9 mouse cellular contexts compared by ENCODE assay signal in the genomic region with DNA sequence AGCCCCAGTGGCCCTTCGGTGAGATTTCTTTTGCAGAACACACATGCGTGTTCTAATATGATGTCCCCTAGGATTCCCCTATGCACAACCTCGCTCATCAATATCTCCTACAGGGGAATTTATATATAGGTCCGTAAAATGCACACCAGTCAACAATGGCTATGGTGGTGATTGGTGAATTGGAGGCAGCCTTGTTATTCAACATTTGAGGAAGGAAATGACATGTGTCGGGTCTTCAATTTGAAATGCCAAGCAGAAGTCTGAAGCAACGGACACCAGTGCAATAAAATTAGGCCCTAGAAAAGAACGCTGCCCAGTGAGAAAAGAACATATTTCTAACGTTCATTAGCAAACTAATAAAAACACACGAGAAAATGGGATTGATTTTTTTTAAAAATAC. TPM values are rescaled to one million over a fixed set of nuclear protein-coding genes. Genes with fewer than 3 reads are reported as not detected.
A peak's percentile ranks its signal among the peaks of the same experiment; 100 is the strongest.
DNase-seq lines count a peak whose midpoint lies in the region; ATAC-seq lines count a peak whose summit lies in the region.
"Had no signal": no experiment of that assay in that cellular context is flagged by ENCODE, and none has a peak within 500 bp of the region (broad histone marks: within the 10 kb centered on the region; RNA-seq: fewer than 3 reads in every experiment).

No protein-coding gene starts in this region.

- peak overlapping the region; percentile 50 for H3K4me3 ChIP-seq in heart, embryonic 13.5 days
- H3K4me3 ChIP-seq in embryonic facial prominence, embryonic 13.5 days = no peak overlapping the region
- no peak overlapping the region; the same call in 1 of the 2 replicates for H3K4me3 ChIP-seq in intestine, embryonic 15.5 days (replicated peaks)
- peak overlapping the region; percentile 37 for H3K4me3 ChIP-seq in midbrain, embryonic 14.5 days (replicated peaks; ENCODE audit: low read depth, low read length)

- no peak for DNase-seq in heart, adult 8-10 months (ENCODE audit: low spot score)
- no peak for DNase-seq in midbrain, embryonic 14.5 days
- no peak for DNase-seq in cerebellum, postnatal 36 days
- DNase-seq in embryo, embryonic 10.5 days (ENCODE audit: low spot score) = no peak
- DNase-seq in cerebellum, postnatal 14 days = no peak
- DNase-seq: adrenal gland, adult 8-10 months had no signal

- ATAC-seq in heart, embryonic 13.5 days (ENCODE audit: extremely low read depth, insufficient number of reproducible peaks, low FRiP score, low TSS enrichment) = no peak
- no peak for ATAC-seq in embryonic facial prominence, embryonic 13.5 days (ENCODE audit: insufficient number of reproducible peaks, insufficient read depth, low FRiP score, low TSS enrichment, low read depth)
- no peak for ATAC-seq in intestine, embryonic 15.5 days
- no peak for ATAC-seq in midbrain, embryonic 14.5 days (ENCODE audit: low FRiP score, low TSS enrichment)

- no peaks in the 10 kb centered on the region for H3K36me3 ChIP-seq in heart, embryonic 13.5 days
- no peaks in the 10 kb centered on the region for H3K36me3 ChIP-seq in embryonic facial prominence, embryonic 13.5 days
- H3K36me3 ChIP-seq in intestine, embryonic 15.5 days = no peaks in the 10 kb centered on the region
- H3K36me3 ChIP-seq in midbrain, embryonic 14.5 days (ENCODE audit: control insufficient read depth, insufficient read depth, low read length) = no peaks in the 10 kb centered on the region

- H3K9me3 ChIP-seq in heart, embryonic 13.5 days = no peaks in the 10 kb centered on the region
- no peaks in the 10 kb centered on the region for H3K9me3 ChIP-seq in embryonic facial prominence, embryonic 13.5 days
- no peaks in the 10 kb centered on the region for H3K9me3 ChIP-seq in intestine, embryonic 15.5 days
- no peaks in the 10 kb centered on the region for H3K9me3 ChIP-seq in midbrain, embryonic 14.5 days (ENCODE audit: control insufficient read depth, low read length)

- H3K27me3 ChIP-seq in heart, embryonic 13.5 days (replicated peaks) = peaks cover 38% of the 10 kb centered on the region
- peaks cover 25% of the 10 kb centered on the region for H3K27me3 ChIP-seq in embryonic facial prominence, embryonic 13.5 days
- H3K27me3 ChIP-seq in intestine, embryonic 15.5 days (replicated peaks) = peaks cover 6% of the 10 kb centered on the region; the same call in 1 of the 2 replicates
- no peaks in the 10 kb centered on the region for H3K27me3 ChIP-seq in midbrain, embryonic 14.5 days (ENCODE audit: control insufficient read depth, insufficient read depth, low read length)

- no peak overlapping the region for H3K9ac ChIP-seq in heart, embryonic 13.5 days
- no peak overlapping the region for H3K9ac ChIP-seq in embryonic facial prominence, embryonic 13.5 days
- H3K9ac ChIP-seq in intestine, embryonic 15.5 days = no peak overlapping the region
- H3K9ac ChIP-seq in midbrain, embryonic 14.5 days (replicated peaks; ENCODE audit: low read length) = peak overlapping the region; percentile 45; the same call in 1 of the 2 replicates

- peak overlapping the region; percentile 76 for H3K4me2 ChIP-seq in heart, embryonic 13.5 days
- peak overlapping the region; percentile 79 for H3K4me2 ChIP-seq in embryonic facial prominence, embryonic 13.5 days
- peak overlapping the region; percentile 79 for H3K4me2 ChIP-seq in intestine, embryonic 15.5 days (replicated peaks)
- peak overlapping the region; percentile 78 for H3K4me2 ChIP-seq in midbrain, embryonic 14.5 days (ENCODE audit: low read length)

- H3K4me1 ChIP-seq in heart, embryonic 13.5 days = peaks cover 11% of the 10 kb centered on the region
- H3K4me1 ChIP-seq in embryonic facial prominence, embryonic 13.5 days = peaks cover 10% of the 10 kb centered on the region
- peaks cover 7% of the 10 kb centered on the region; the same call in 1 of the 2 replicates for H3K4me1 ChIP-seq in intestine, embryonic 15.5 days (replicated peaks)
- H3K4me1 ChIP-seq in midbrain, embryonic 14.5 days (ENCODE audit: control insufficient read depth, insufficient read depth, low read length) = peaks cover 9% of the 10 kb centered on the region

- H3K27ac ChIP-seq in heart, embryonic 13.5 days (replicated peaks) = no peak overlapping the region
- no peak overlapping the region for H3K27ac ChIP-seq in embryonic facial prominence, embryonic 13.5 days
- H3K27ac ChIP-seq in intestine, embryonic 15.5 days = no peak overlapping the region
- peak overlapping the region; percentile 74 for H3K27ac ChIP-seq in midbrain, embryonic 14.5 days (replicated peaks; ENCODE audit: low read depth, low read length)

- WGBS in heart, embryonic 13.5 days = 64% methylated on average over 9 of the region's 9 CpGs
- 65% methylated on average over 9 of the region's 9 CpGs for WGBS in embryonic facial prominence, embryonic 13.5 days
- 67% methylated on average over 9 of the region's 9 CpGs for WGBS in intestine, embryonic 15.5 days
- WGBS in midbrain, embryonic 14.5 days = 63% methylated on average over 9 of the region's 9 CpGs

RNA-seq across cellular contexts. Expression of gene Cfap58, which starts 0.5 kb away (rescaled TPM):
- polyA plus RNA-seq in heart, embryonic 13.5 days (2015; fragmentation: Nextera tagmentation; extraction: Ambion mirVana) = 0.08 and 0.11 TPM in 2 replicates
- total RNA-seq in heart, adult 8-10 months (2022) = 1 to 10 TPM; 1.2 to 2.9 (median 1.9) TPM
- 0.17 and 0.39 TPM in 2 replicates for polyA plus RNA-seq in embryonic facial prominence, embryonic 13.5 days (2015; fragmentation: Nextera tagmentation; extraction: Ambion mirVana)
- polyA plus RNA-seq in intestine, embryonic 15.5 days (2015; fragmentation: Nextera tagmentation; extraction: Ambion mirVana) = not detected in 2 replicates
- polyA plus RNA-seq in midbrain, embryonic 14.5 days (2014; fragmentation: Nextera tagmentation; extraction: Ambion mirVana) = 0.47 and 0.89 TPM in 2 replicates

RNA-seq across cellular contexts. Expression of gene Itprip, which starts 17.8 kb away (rescaled TPM):
- polyA plus RNA-seq in heart, embryonic 13.5 days (2015; fragmentation: Nextera tagmentation; extraction: Ambion mirVana) = 19.9 and 20.4 TPM in 2 replicates
- 10 to 100 TPM in 2 of 4 experiments, 1 to 10 TPM in 2; 8.1 to 15.4 (median 11.5) TPM for total RNA-seq in heart, adult 8-10 months (2022)
- polyA plus RNA-seq in embryonic facial prominence, embryonic 13.5 days (2015; fragmentation: Nextera tagmentation; extraction: Ambion mirVana) = 14.4 and 16.5 TPM in 2 replicates
- 9.8 and 10.7 TPM in 2 replicates for polyA plus RNA-seq in intestine, embryonic 15.5 days (2015; fragmentation: Nextera tagmentation; extraction: Ambion mirVana)
- 3.4 and 5.2 TPM in 2 replicates for polyA plus RNA-seq in midbrain, embryonic 14.5 days (2014; fragmentation: Nextera tagmentation; extraction: Ambion mirVana)

RNA-seq across cellular contexts. Expression of gene Cfap43, which starts 17.9 kb away (rescaled TPM):
- polyA plus RNA-seq in heart, embryonic 13.5 days (2015; fragmentation: Nextera tagmentation; extraction: Ambion mirVana) = 0.09 and 0.15 TPM in 2 replicates
- under 1 TPM in 3 of 4 experiments, not detected in 1; 0.08 to 0.23 (median 0.22) TPM for total RNA-seq in heart, adult 8-10 months (2022)
- 0.20 and 0.29 TPM in 2 replicates for polyA plus RNA-seq in embryonic facial prominence, embryonic 13.5 days (2015; fragmentation: Nextera tagmentation; extraction: Ambion mirVana)
- 0.11 and 0.28 TPM in 2 replicates for polyA plus RNA-seq in intestine, embryonic 15.5 days (2015; fragmentation: Nextera tagmentation; extraction: Ambion mirVana)
- polyA plus RNA-seq in midbrain, embryonic 14.5 days (2014; fragmentation: Nextera tagmentation; extraction: Ambion mirVana) = 0.47 and 0.77 TPM in 2 replicates
- total RNA-seq: adrenal gland, adult 8-10 months had no signal

Comparison
In these comparisons a context has a peak if more than half of its experiments do, and no peak if none do; other contexts are left out.
1. H3K4me3 ChIP-seq: peak in heart, embryonic 13.5 days (single experiment) and midbrain, embryonic 14.5 days (single experiment); none in embryonic facial prominence, embryonic 13.5 days (single experiment) and intestine, embryonic 15.5 days (single experiment).
2. Peak in every context shown above with its lines, with median percentiles within 50 percentile points of each other: H3K4me2 ChIP-seq.